Mouse (Mus musculus) neural tube, embryonic 15.5 days (tissue): ENCODE data around the gene Capza1. TPM values are rescaled to one million over a fixed set of nuclear protein-coding genes. Genes with fewer than 3 reads are reported as not detected.

ENCODE experiments used
- ATAC-seq: fragments of 200-750 bp; cut with Nextera tagmentation; 2 replicates; pipeline ENCODE4 v1.8.0; 2017; ENCODE audit warnings: mild to moderate bottlenecking, moderate TSS enrichment, moderate library complexity; ENCODE audit not compliant: low FRiP score
- H3K27ac ChIP-seq: fragments of 300-500 bp; sonication (generic); replicated peaks from 2 replicates; pipeline ENCODE4 v1.5.1; 2015; ENCODE audit warnings: mild to moderate bottlenecking, inconsistent platforms
- H3K27me3 ChIP-seq: fragments of 300-500 bp; sonication (generic); replicated peaks from 2 replicates; pipeline ENCODE4 v1.6.1; 2015; ENCODE audit warnings: inconsistent platforms
- H3K36me3 ChIP-seq: fragments of 300-500 bp; sonication (generic); 2 replicates; pipeline ENCODE4 v1.6.1; 2015; ENCODE audit warnings: inconsistent platforms
- H3K4me1 ChIP-seq: fragments of 300-500 bp; sonication (generic); 2 replicates; pipeline ENCODE4 v1.6.1; 2015; ENCODE audit warnings: inconsistent platforms
- H3K4me2 ChIP-seq: fragments of 300-500 bp; sonication (generic); 2 replicates; pipeline ENCODE4 v1.6.1; 2015; ENCODE audit warnings: inconsistent platforms, mild to moderate bottlenecking, moderate library complexity
- H3K4me3 ChIP-seq: fragments of 300-500 bp; sonication (generic); replicated peaks from 2 replicates; pipeline ENCODE4 v1.5.1; 2015; ENCODE audit warnings: mild to moderate bottlenecking, inconsistent platforms
- H3K9ac ChIP-seq: fragments of 300-500 bp; sonication (generic); replicated peaks from 2 replicates; pipeline ENCODE4 v1.6.1; 2015; ENCODE audit warnings: mild to moderate bottlenecking, inconsistent platforms
- H3K9me3 ChIP-seq: fragments of 300-500 bp; sonication (generic); replicated peaks from 2 replicates; pipeline ENCODE4 v1.6.1; 2016; ENCODE audit warnings: inconsistent platforms
- WGBS: fragments of 180-500 bp; shearing (Covaris S2); methylation state at CpG from one replicate; pipeline ENCODE4 v1.1.7; 2015; ENCODE audit warnings: mixed read lengths; 5-methylcytosine and 5-hydroxymethylcytosine counted together
- polyA plus RNA-seq: library from polyadenylated mRNA; unstranded; fragments of >200 nt; fragmentation: Nextera tagmentation; extraction: Ambion mirVana; gene quantifications from 2 replicates; pipeline ENCODE4 v1.2.1, GENCODE M21; 2015

The Capza1 gene
- polyA plus RNA-seq, 1 experiment from 2014 or later, result 144 TPM

GRCm38 (mm10) chr3:104858560-104858959 is 5.7 kb downstream of the Capza1 start:
- no peak overlapping the region for H3K27ac ChIP-seq
- peaks cover 30% of the 10 kb centered on the region for H3K4me1 ChIP-seq
- H3K4me3 ChIP-seq, result no peak overlapping the region
- no peak overlapping the region for H3K4me2 ChIP-seq
- H3K9ac ChIP-seq, result no peak overlapping the region
- no peak for ATAC-seq
- H3K36me3 ChIP-seq, result peaks cover 5% of the 10 kb centered on the region
- 91% methylated on average over 1 of the region's 1 CpGs for WGBS
- no peaks in the 10 kb centered on the region for H3K9me3 ChIP-seq
- H3K27me3 ChIP-seq, result no peaks in the 10 kb centered on the region

DNA sequence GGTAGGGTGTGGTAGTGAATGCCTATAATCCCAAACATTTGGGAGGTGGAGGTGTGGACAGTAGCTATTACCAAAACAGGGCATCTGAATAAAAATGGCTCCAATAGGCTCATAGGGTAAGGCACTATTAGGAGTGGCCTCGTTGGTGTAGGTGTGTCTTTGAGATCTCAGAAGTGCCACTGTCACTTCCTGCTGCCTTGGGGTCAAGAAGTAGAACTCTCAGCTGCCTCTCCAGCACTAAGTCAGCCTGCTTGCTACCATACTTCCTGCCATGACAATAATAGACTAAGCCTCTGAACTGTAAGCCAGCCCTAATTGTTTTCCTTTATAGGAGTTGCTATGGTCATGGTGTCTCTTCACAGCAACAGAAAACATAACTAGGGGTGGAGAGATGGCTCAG is 8.2 kb downstream of the Capza1 start:
- ATAC-seq, result no peak
- no peak overlapping the region for H3K4me2 ChIP-seq
- no peak overlapping the region for H3K27ac ChIP-seq
- H3K27me3 ChIP-seq, result no peaks in the 10 kb centered on the region
- H3K4me1 ChIP-seq, result peaks cover 6% of the 10 kb centered on the region
- no peak overlapping the region for H3K4me3 ChIP-seq
- peaks cover 5% of the 10 kb centered on the region for H3K36me3 ChIP-seq
- H3K9me3 ChIP-seq, result no peaks in the 10 kb centered on the region
- WGBS, result 81% methylated on average over 1 of the region's 1 CpGs
- no peak overlapping the region for H3K9ac ChIP-seq

DNA sequence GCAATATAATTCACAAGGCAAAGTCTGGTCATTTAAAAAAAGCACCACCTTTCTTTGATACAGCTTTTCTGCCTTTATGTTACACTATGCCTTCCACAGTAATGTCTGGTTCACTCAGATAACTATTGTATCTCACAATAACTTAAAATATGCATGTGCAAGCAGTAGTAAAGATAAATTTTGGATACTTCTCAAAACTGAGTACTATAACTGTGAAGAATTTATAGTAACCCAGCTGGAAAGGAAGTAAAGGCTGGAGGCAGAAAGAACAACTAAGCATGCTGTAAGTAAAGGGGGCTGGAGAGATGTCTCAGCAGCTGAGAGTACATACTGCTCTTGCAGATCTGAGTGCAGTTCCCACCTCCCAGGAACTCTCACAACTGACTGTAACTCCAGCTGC is 9.4 kb downstream of the Capza1 start:
- Histone ChIP-seq H3K4me2 (no peak overlapping the region), H3K4me3 (no peak overlapping the region), H3K27ac (no peak overlapping the region), H3K36me3 (peaks cover 5% of the 10 kb centered on the region), H3K9ac (no peak overlapping the region), H3K4me1 (no peaks in the 10 kb centered on the region), H3K27me3 (no peaks in the 10 kb centered on the region), H3K9me3 (no peaks in the 10 kb centered on the region)
- ATAC-seq, result no peak

DNA sequence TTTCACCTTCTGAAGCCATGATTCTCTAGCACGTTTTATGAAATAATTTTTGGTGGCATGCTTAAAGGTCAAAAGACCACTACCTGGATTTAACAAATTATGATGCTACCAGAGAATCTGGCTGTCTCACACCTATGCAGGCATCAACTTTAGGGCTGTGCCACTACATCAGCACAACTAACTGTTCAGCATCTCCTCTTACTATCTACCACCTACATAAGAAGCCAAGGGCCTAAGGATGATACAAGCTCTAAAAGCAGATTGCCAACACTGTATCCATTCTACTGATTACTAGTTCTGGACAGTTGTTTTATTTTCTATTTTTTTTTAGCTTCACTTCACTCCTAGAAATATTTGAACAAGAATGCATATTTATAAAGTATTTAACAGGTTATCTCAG is 9.8 kb downstream of the Capza1 start:
- Histone ChIP-seq H3K4me3 (no peak overlapping the region), H3K27me3 (no peaks in the 10 kb centered on the region), H3K36me3 (peaks cover 5% of the 10 kb centered on the region), H3K9me3 (no peaks in the 10 kb centered on the region), H3K4me1 (no peaks in the 10 kb centered on the region), H3K27ac (no peak overlapping the region), H3K9ac (no peak overlapping the region), H3K4me2 (no peak overlapping the region)
- WGBS, result 93% methylated on average over 1 of the region's 1 CpGs
- ATAC-seq, result no peak

- 96% methylated on average over 4 of the region's 4 CpGs for WGBS
- Histone ChIP-seq H3K9ac (no peak overlapping the region), H3K4me1 (no peaks in the 10 kb centered on the region)
Observed at GRCm38 (mm10) chr3:104846601-104847000, 17.7 kb downstream of the Capza1 start.

DNA sequence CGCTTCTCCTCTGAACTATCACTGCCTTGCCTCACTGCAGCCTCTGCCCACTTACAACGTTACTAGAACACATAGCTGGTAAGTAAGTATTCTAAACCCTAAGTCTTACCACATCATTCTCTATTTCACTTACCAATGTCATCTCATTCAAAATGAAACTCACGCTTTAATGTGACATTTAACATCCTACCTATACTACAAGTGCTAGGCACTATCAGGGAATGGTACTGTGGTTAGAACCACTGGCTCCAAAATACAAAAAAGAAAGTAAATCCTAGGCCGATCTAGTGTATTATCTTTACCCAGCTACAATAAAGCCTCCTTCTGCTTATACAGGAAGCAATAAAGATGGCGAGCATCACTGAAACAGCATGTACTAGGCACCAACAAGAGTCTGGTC is 23.3 kb downstream of the Capza1 start:
- H3K36me3 ChIP-seq, result peaks cover 32% of the 10 kb centered on the region
- WGBS, result 96% methylated on average over 5 of the region's 5 CpGs
- no peaks in the 10 kb centered on the region for H3K4me1 ChIP-seq
- no peak overlapping the region for H3K4me2 ChIP-seq
- no peaks in the 10 kb centered on the region for H3K27me3 ChIP-seq
- H3K9ac ChIP-seq, result no peak overlapping the region
- no peak overlapping the region for H3K4me3 ChIP-seq
- no peak for ATAC-seq
- no peaks in the 10 kb centered on the region for H3K9me3 ChIP-seq
- H3K27ac ChIP-seq, result no peak overlapping the region

More at GRCm38 (mm10) chr3:104846601-104847000, 17.7 kb downstream of the Capza1 start:
- Histone ChIP-seq H3K4me3 (no peak overlapping the region), H3K9me3 (no peaks in the 10 kb centered on the region), H3K4me2 (no peak overlapping the region), H3K27ac (no peak overlapping the region), H3K27me3 (no peaks in the 10 kb centered on the region), H3K36me3 (peaks cover 26% of the 10 kb centered on the region)
- no peak for ATAC-seq

- no peak overlapping the region for H3K4me2 ChIP-seq
- H3K27me3 ChIP-seq, result no peaks in the 10 kb centered on the region
- H3K9me3 ChIP-seq, result no peaks in the 10 kb centered on the region
- H3K27ac ChIP-seq, result no peak overlapping the region
- H3K4me3 ChIP-seq, result no peak overlapping the region
- no peak overlapping the region for H3K9ac ChIP-seq
- 99% methylated on average over 3 of the region's 3 CpGs for WGBS
- ATAC-seq, result no peak
- H3K4me1 ChIP-seq, result no peaks in the 10 kb centered on the region
- H3K36me3 ChIP-seq, result peaks cover 37% of the 10 kb centered on the region
Observed at GRCm38 (mm10) chr3:104835797-104836196, 28.5 kb downstream of the Capza1 start.

DNA sequence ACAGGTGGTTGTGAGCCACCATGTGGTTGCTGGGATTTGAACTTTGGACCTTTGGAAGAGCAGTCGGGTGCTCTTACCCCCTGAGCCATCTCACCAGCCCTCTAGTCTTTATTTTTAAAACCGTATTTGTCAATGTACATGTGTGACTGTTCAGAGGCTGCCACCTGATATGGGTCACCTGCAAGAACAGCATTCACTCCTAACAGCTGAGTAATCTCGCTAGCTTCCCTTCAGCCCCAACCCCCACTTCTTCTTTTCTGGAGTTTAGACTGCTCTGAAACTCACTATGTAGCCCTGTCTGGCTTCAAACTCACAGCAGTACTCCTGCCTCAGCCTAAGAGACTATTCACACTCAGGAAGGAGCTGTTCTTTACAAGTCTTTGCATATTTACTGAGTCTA is 41.9 kb downstream of the Capza1 start:
- Histone ChIP-seq H3K27ac (no peak overlapping the region), H3K9me3 (no peaks in the 10 kb centered on the region), H3K36me3 (peaks cover 15% of the 10 kb centered on the region), H3K4me3 (no peak overlapping the region), H3K4me2 (no peak overlapping the region), H3K4me1 (peaks cover 9% of the 10 kb centered on the region), H3K27me3 (no peaks in the 10 kb centered on the region), H3K9ac (no peak overlapping the region)
- 88% methylated on average over 3 of the region's 3 CpGs for WGBS
- no peak for ATAC-seq

DNA sequence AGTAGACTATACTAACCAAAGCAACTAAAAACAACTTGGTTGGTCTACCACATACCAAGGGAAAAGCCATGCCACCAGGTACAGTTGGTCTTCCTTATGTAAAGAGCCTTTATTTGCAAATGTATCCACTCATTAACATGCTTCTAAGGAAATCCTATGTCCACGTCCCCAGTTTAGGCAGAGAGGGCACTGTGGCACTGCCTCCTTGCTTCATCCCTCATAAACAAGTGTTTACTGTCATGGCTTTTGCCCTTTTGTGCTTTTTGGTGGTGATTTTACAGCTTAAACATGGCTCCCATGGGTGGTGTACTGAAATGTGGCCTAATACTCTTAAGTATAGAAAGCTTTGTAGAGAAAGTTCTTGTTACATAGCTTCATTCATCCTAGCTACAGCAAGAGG is 43.9 kb downstream of the Capza1 start:
- H3K4me3 ChIP-seq, result no peak overlapping the region
- no peaks in the 10 kb centered on the region for H3K27me3 ChIP-seq
- no peak overlapping the region for H3K27ac ChIP-seq
- H3K4me1 ChIP-seq, result peaks cover 19% of the 10 kb centered on the region
- no peak overlapping the region for H3K4me2 ChIP-seq
- no peak for ATAC-seq
- 55% methylated on average over 1 of the region's 1 CpGs for WGBS
- H3K9me3 ChIP-seq, result no peaks in the 10 kb centered on the region
- H3K36me3 ChIP-seq, result peaks cover 4% of the 10 kb centered on the region
- H3K9ac ChIP-seq, result no peak overlapping the region

DNA sequence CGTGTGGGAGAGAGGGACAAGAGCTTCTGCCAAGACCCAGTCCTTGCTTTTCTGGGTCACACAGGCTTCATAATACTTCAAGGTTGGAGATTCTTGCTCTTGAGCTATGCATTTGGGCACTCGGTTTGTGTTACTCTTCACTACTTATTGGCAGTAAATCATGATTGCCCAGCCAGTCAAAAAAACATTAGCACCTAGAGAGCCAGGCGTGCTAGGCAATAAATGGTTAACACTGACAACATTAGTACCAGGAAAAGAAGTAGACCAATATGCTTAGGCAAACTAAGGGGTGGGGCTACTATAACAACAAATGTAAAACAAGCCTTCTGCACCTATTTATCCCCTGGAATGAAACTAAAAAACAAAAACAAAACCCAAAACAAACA is 45.6 kb downstream of the Capza1 start:
- ATAC-seq, result no peak; the same call in 1 of the 2 replicates
- Histone ChIP-seq H3K4me1 (peaks cover 19% of the 10 kb centered on the region), H3K9me3 (no peaks in the 10 kb centered on the region), H3K27ac (peak overlapping the region; percentile 79), H3K27me3 (no peaks in the 10 kb centered on the region), H3K9ac (peak overlapping the region; percentile 66), H3K4me2 (peak overlapping the region; percentile 94), H3K4me3 (peak overlapping the region; percentile 74), H3K36me3 (no peaks in the 10 kb centered on the region; the same call in 1 of the 2 replicates)
- WGBS, result 1% methylated on average over 3 of the region's 3 CpGs

- no peaks in the 10 kb centered on the region for H3K27me3 ChIP-seq
- ATAC-seq, result peak; percentile 70
- 0% methylated on average over 40 of the region's 40 CpGs for WGBS
Observed at GRCm38 (mm10) chr3:104817991-104818748, 46.1 kb downstream of the Capza1 start, which contains the start of gene Mov10. TSS of gene Mov10 (minus strand) at chr3:104818563.

GRCm38 (mm10) chr3:104817481-104817990 is 46.8 kb downstream of the Capza1 start:
- H3K27me3 ChIP-seq, result no peaks in the 10 kb centered on the region
- H3K9me3 ChIP-seq, result no peaks in the 10 kb centered on the region
- peak overlapping the region; percentile 66 for H3K9ac ChIP-seq
- peak overlapping the region; percentile 79 for H3K27ac ChIP-seq
- H3K4me2 ChIP-seq, result peak overlapping the region; percentile 94
- no peaks in the 10 kb centered on the region; the same call in 1 of the 2 replicates for H3K36me3 ChIP-seq
- WGBS, result under 1% methylated on average over 46 of the region's 46 CpGs
- H3K4me1 ChIP-seq, result peaks cover 19% of the 10 kb centered on the region
- ATAC-seq, result peak; percentile 73
- peak overlapping the region; percentile 74 for H3K4me3 ChIP-seq

More at GRCm38 (mm10) chr3:104817991-104818748, 46.1 kb downstream of the Capza1 start, which contains the start of gene Mov10:
- no peaks in the 10 kb centered on the region; the same call in 1 of the 2 replicates for H3K36me3 ChIP-seq
- H3K9ac ChIP-seq, result peak within 1 kb of the TSS; percentile 66
- H3K9me3 ChIP-seq, result no peaks in the 10 kb centered on the region
- peak within 1 kb of the TSS; percentile 79 for H3K27ac ChIP-seq
- peak within 1 kb of the TSS; percentile 94 for H3K4me2 ChIP-seq
- H3K4me1 ChIP-seq, result peaks cover 19% of the 10 kb centered on the region
- H3K4me3 ChIP-seq, result peak within 1 kb of the TSS; percentile 74
